Mouse (Mus musculus) hindbrain, embryonic 13.5 days (tissue): ENCODE measurements around the gene Atp11a. TPM values are rescaled to one million over a fixed set of nuclear protein-coding genes. Genes with fewer than 3 reads are reported as not detected.

Source experiments
- ATAC-seq: fragments of 200-750 bp; cut with Nextera tagmentation; 2 replicates; pipeline ENCODE4 v1.8.0; 2017; ENCODE audit warnings: moderate TSS enrichment; ENCODE audit not compliant: low FRiP score
- H3K27ac ChIP-seq: fragments of 300-500 bp; sonication (generic); 2 replicates; pipeline ENCODE4 v1.5.1; 2015; ENCODE audit warnings: inconsistent platforms, mild to moderate bottlenecking, moderate library complexity
- H3K27me3 ChIP-seq: fragments of 300-500 bp; sonication (generic); 2 replicates; pipeline ENCODE4 v1.6.1; 2015; ENCODE audit warnings: mild to moderate bottlenecking, inconsistent platforms
- H3K36me3 ChIP-seq: fragments of 300-500 bp; sonication (generic); 2 replicates; pipeline ENCODE4 v1.6.1; 2015; ENCODE audit warnings: mild to moderate bottlenecking, inconsistent platforms
- H3K4me1 ChIP-seq: fragments of 300-500 bp; sonication (generic); replicated peaks from 2 replicates; pipeline ENCODE4 v1.6.1; 2015; ENCODE audit warnings: inconsistent platforms
- H3K4me2 ChIP-seq: fragments of 300-500 bp; sonication (generic); 2 replicates; pipeline ENCODE4 v1.6.1; 2015; ENCODE audit warnings: inconsistent platforms, mild to moderate bottlenecking, moderate library complexity
- H3K4me3 ChIP-seq: fragments of 300-500 bp; sonication (generic); 2 replicates; pipeline ENCODE4 v1.5.1; 2015; ENCODE audit warnings: mild to moderate bottlenecking, inconsistent platforms
- H3K9ac ChIP-seq: fragments of 300-500 bp; sonication (generic); 2 replicates; pipeline ENCODE4 v1.6.1; 2015; ENCODE audit warnings: mild to moderate bottlenecking, inconsistent platforms
- H3K9me3 ChIP-seq: fragments of 300-500 bp; sonication (generic); 2 replicates; pipeline ENCODE4 v1.6.1; 2016; ENCODE audit warnings: inconsistent platforms
- WGBS: fragments of 180-500 bp; shearing (Covaris S2); methylation state at CpG from one replicate; pipeline ENCODE4 v1.1.7; 2015; 5-methylcytosine and 5-hydroxymethylcytosine counted together
- polyA plus RNA-seq: library from polyadenylated mRNA; unstranded; fragments of >200 nt; fragmentation: Nextera tagmentation; extraction: Ambion mirVana; gene quantifications from 2 replicates; pipeline ENCODE4 v1.2.1, GENCODE M21; 2015

Gene Atp11a
- polyA plus RNA-seq, 1 experiment from 2014 or later: 7.9 TPM

- peaks cover 9% of the 10 kb centered on the region for H3K4me1 ChIP-seq
- no peaks in the 10 kb centered on the region for H3K27me3 ChIP-seq
- no peak for ATAC-seq
- H3K27ac ChIP-seq: no peak overlapping the region
- no peak overlapping the region for H3K4me3 ChIP-seq
- 77% methylated on average over 4 of the region's 4 CpGs for WGBS
- H3K36me3 ChIP-seq: no peaks in the 10 kb centered on the region
- no peak overlapping the region for H3K9ac ChIP-seq
- H3K4me2 ChIP-seq: no peak overlapping the region
- H3K9me3 ChIP-seq: no peaks in the 10 kb centered on the region
These were observed 18.1 kb downstream of the Atp11a start for GRCm38 (mm10) chr8:12774872-12775298.

- no peaks in the 10 kb centered on the region for H3K9me3 ChIP-seq
- no peak overlapping the region for H3K27ac ChIP-seq
- 85% methylated on average over 9 of the region's 9 CpGs for WGBS
- no peaks in the 10 kb centered on the region for H3K27me3 ChIP-seq
- H3K9ac ChIP-seq: 0 out of 2 replicates have a peak overlapping the region, but pooled peaks have one; percentile 35
- no peaks in the 10 kb centered on the region for H3K36me3 ChIP-seq
- H3K4me2 ChIP-seq: no peak overlapping the region
- H3K4me1 ChIP-seq: peaks cover 9% of the 10 kb centered on the region
- ATAC-seq: no peak
- no peak overlapping the region for H3K4me3 ChIP-seq
These were observed 18.6 kb downstream of the Atp11a start for GRCm38 (mm10) chr8:12775302-12775975.

- Histone ChIP-seq H3K4me1 (peaks cover 14% of the 10 kb centered on the region), H3K4me2 (no peak overlapping the region), H3K4me3 (no peak overlapping the region), H3K27ac (no peak overlapping the region), H3K36me3 (no peaks in the 10 kb centered on the region), H3K9me3 (no peaks in the 10 kb centered on the region), H3K27me3 (no peaks in the 10 kb centered on the region), H3K9ac (no peak overlapping the region)
- ATAC-seq: no peak
- WGBS: 83% methylated on average over 10 of the region's 10 CpGs
These were observed 19.4 kb downstream of the Atp11a start for GRCm38 (mm10) chr8:12776166-12776565.

GRCm38 (mm10) chr8:12777171-12777570 is 20.4 kb downstream of the Atp11a start:
- no peak overlapping the region for H3K4me3 ChIP-seq
- 76% methylated on average over 5 of the region's 5 CpGs for WGBS

GRCm38 (mm10) chr8:12779541-12779940 is 22.7 kb downstream of the Atp11a start:
- Histone ChIP-seq H3K4me2 (no peak overlapping the region), H3K27me3 (no peaks in the 10 kb centered on the region), H3K4me1 (peaks cover 18% of the 10 kb centered on the region), H3K9me3 (no peaks in the 10 kb centered on the region), H3K4me3 (no peak overlapping the region), H3K27ac (no peak overlapping the region), H3K36me3 (no peaks in the 10 kb centered on the region), H3K9ac (no peak overlapping the region)
- ATAC-seq: no peak
- 91% methylated on average over 4 of the region's 4 CpGs for WGBS

More at GRCm38 (mm10) chr8:12777171-12777570, 20.4 kb downstream of the Atp11a start:
- Histone ChIP-seq H3K27me3 (no peaks in the 10 kb centered on the region), H3K4me2 (no peak overlapping the region), H3K9me3 (no peaks in the 10 kb centered on the region), H3K4me1 (peaks cover 14% of the 10 kb centered on the region), H3K27ac (no peak overlapping the region), H3K9ac (no peak overlapping the region), H3K36me3 (no peaks in the 10 kb centered on the region)
- no peak for ATAC-seq

- H3K4me3 ChIP-seq: no peak overlapping the region
- no peak for ATAC-seq
- no peaks in the 10 kb centered on the region for H3K36me3 ChIP-seq
- H3K27ac ChIP-seq: no peak overlapping the region
- no peak overlapping the region for H3K4me2 ChIP-seq
- no peaks in the 10 kb centered on the region for H3K27me3 ChIP-seq
- WGBS: 60% methylated on average over 8 of the region's 8 CpGs
- H3K9ac ChIP-seq: no peak overlapping the region
- peaks cover 32% of the 10 kb centered on the region for H3K4me1 ChIP-seq
- no peaks in the 10 kb centered on the region for H3K9me3 ChIP-seq
These were observed 28.7 kb downstream of the Atp11a start for GRCm38 (mm10) chr8:12785508-12785907.

GRCm38 (mm10) chr8:12786261-12786957 is 29.6 kb downstream of the Atp11a start:
- ATAC-seq: no peak
- Histone ChIP-seq H3K9ac (0 out of 2 replicates have a peak overlapping the region, but pooled peaks have one; percentile 5), H3K4me3 (no peak overlapping the region), H3K36me3 (no peaks in the 10 kb centered on the region), H3K4me1 (peaks cover 26% of the 10 kb centered on the region), H3K9me3 (no peaks in the 10 kb centered on the region), H3K4me2 (no peak overlapping the region), H3K27ac (no peak overlapping the region), H3K27me3 (no peaks in the 10 kb centered on the region)
- 85% methylated on average over 14 of the region's 14 CpGs for WGBS

GRCm38 (mm10) chr8:12786958-12787301 is 30.1 kb downstream of the Atp11a start:
- Histone ChIP-seq H3K4me3 (no peak overlapping the region), H3K4me1 (peaks cover 29% of the 10 kb centered on the region), H3K9me3 (no peaks in the 10 kb centered on the region), H3K36me3 (no peaks in the 10 kb centered on the region), H3K4me2 (no peak overlapping the region), H3K9ac (no peak overlapping the region), H3K27me3 (no peaks in the 10 kb centered on the region), H3K27ac (no peak overlapping the region)
- 68% methylated on average over 12 of the region's 12 CpGs for WGBS
- no peak for ATAC-seq

- Histone ChIP-seq H3K36me3 (no peaks in the 10 kb centered on the region), H3K9me3 (no peaks in the 10 kb centered on the region), H3K4me1 (peaks cover 29% of the 10 kb centered on the region), H3K4me2 (no peak overlapping the region), H3K27me3 (no peaks in the 10 kb centered on the region), H3K27ac (no peak overlapping the region), H3K9ac (no peak overlapping the region), H3K4me3 (no peak overlapping the region)
- ATAC-seq: no peak
- WGBS: 44% methylated on average over 8 of the region's 8 CpGs
These were observed 30.6 kb downstream of the Atp11a start for GRCm38 (mm10) chr8:12787427-12787826.

- Histone ChIP-seq H3K36me3 (no peaks in the 10 kb centered on the region), H3K4me2 (no peak overlapping the region), H3K4me3 (no peak overlapping the region), H3K9ac (no peak overlapping the region), H3K9me3 (no peaks in the 10 kb centered on the region), H3K27me3 (no peaks in the 10 kb centered on the region), H3K27ac (no peak overlapping the region), H3K4me1 (peaks cover 25% of the 10 kb centered on the region)
- WGBS: 84% methylated on average over 9 of the region's 9 CpGs
- ATAC-seq: no peak
These were observed 31.9 kb downstream of the Atp11a start for GRCm38 (mm10) chr8:12788695-12789094.

GRCm38 (mm10) chr8:12795011-12795671 is 38.3 kb downstream of the Atp11a start:
- Histone ChIP-seq H3K27me3 (no peaks in the 10 kb centered on the region), H3K36me3 (no peaks in the 10 kb centered on the region), H3K27ac (no peak overlapping the region), H3K4me1 (peaks cover 13% of the 10 kb centered on the region), H3K4me3 (no peak overlapping the region), H3K9ac (no peak overlapping the region), H3K9me3 (no peaks in the 10 kb centered on the region), H3K4me2 (no peak overlapping the region)
- no peak for ATAC-seq
- WGBS: 93% methylated on average over 5 of the region's 5 CpGs

GRCm38 (mm10) chr8:12799099-12799498 is 42.3 kb downstream of the Atp11a start:
- no peak overlapping the region for H3K4me3 ChIP-seq

More at GRCm38 (mm10) chr8:12799099-12799498, 42.3 kb downstream of the Atp11a start:
- Histone ChIP-seq H3K4me1 (peaks cover 31% of the 10 kb centered on the region), H3K27ac (no peak overlapping the region), H3K27me3 (no peaks in the 10 kb centered on the region), H3K36me3 (no peaks in the 10 kb centered on the region), H3K9me3 (no peaks in the 10 kb centered on the region), H3K4me2 (no peak overlapping the region), H3K9ac (no peak overlapping the region)
- WGBS: 62% methylated on average over 6 of the region's 6 CpGs
- no peak for ATAC-seq
